Mouse (Mus musculus) neural tube, embryonic 15.5 days (tissue): Measurements from ENCODE around the gene Trp53i13. TPM values are rescaled to one million over a fixed set of nuclear protein-coding genes. Genes with fewer than 3 reads are reported as not detected.

ENCODE experiments used
- ATAC-seq: fragments of 200-750 bp; cut with Nextera tagmentation; 2 replicates; pipeline ENCODE4 v1.8.0; 2017; ENCODE audit warnings: mild to moderate bottlenecking, moderate TSS enrichment, moderate library complexity; ENCODE audit not compliant: low FRiP score
- H3K27ac ChIP-seq: fragments of 300-500 bp; sonication (generic); replicated peaks from 2 replicates; pipeline ENCODE4 v1.5.1; 2015; ENCODE audit warnings: mild to moderate bottlenecking, inconsistent platforms
- H3K27me3 ChIP-seq: fragments of 300-500 bp; sonication (generic); replicated peaks from 2 replicates; pipeline ENCODE4 v1.6.1; 2015; ENCODE audit warnings: inconsistent platforms
- H3K36me3 ChIP-seq: fragments of 300-500 bp; sonication (generic); 2 replicates; pipeline ENCODE4 v1.6.1; 2015; ENCODE audit warnings: inconsistent platforms
- H3K4me1 ChIP-seq: fragments of 300-500 bp; sonication (generic); 2 replicates; pipeline ENCODE4 v1.6.1; 2015; ENCODE audit warnings: inconsistent platforms
- H3K4me2 ChIP-seq: fragments of 300-500 bp; sonication (generic); 2 replicates; pipeline ENCODE4 v1.6.1; 2015; ENCODE audit warnings: inconsistent platforms, mild to moderate bottlenecking, moderate library complexity
- H3K4me3 ChIP-seq: fragments of 300-500 bp; sonication (generic); replicated peaks from 2 replicates; pipeline ENCODE4 v1.5.1; 2015; ENCODE audit warnings: mild to moderate bottlenecking, inconsistent platforms
- H3K9ac ChIP-seq: fragments of 300-500 bp; sonication (generic); replicated peaks from 2 replicates; pipeline ENCODE4 v1.6.1; 2015; ENCODE audit warnings: mild to moderate bottlenecking, inconsistent platforms
- H3K9me3 ChIP-seq: fragments of 300-500 bp; sonication (generic); replicated peaks from 2 replicates; pipeline ENCODE4 v1.6.1; 2016; ENCODE audit warnings: inconsistent platforms
- WGBS: fragments of 180-500 bp; shearing (Covaris S2); methylation state at CpG from one replicate; pipeline ENCODE4 v1.1.7; 2015; ENCODE audit warnings: mixed read lengths; 5-methylcytosine and 5-hydroxymethylcytosine counted together
- polyA plus RNA-seq: library from polyadenylated mRNA; unstranded; fragments of >200 nt; fragmentation: Nextera tagmentation; extraction: Ambion mirVana; gene quantifications from 2 replicates; pipeline ENCODE4 v1.2.1, GENCODE M21; 2015

Trp53i13 gene
- polyA plus RNA-seq, 1 experiment from 2014 or later = 15.3 TPM

- 92% methylated on average over 22 of the region's 22 CpGs for WGBS
- no peak for ATAC-seq
- H3K36me3 ChIP-seq = peaks cover 63% of the 10 kb centered on the region
Observed at GRCm38 (mm10) chr11:77505291-77505980, 10.3 kb downstream of the Trp53i13 start.

DNA sequence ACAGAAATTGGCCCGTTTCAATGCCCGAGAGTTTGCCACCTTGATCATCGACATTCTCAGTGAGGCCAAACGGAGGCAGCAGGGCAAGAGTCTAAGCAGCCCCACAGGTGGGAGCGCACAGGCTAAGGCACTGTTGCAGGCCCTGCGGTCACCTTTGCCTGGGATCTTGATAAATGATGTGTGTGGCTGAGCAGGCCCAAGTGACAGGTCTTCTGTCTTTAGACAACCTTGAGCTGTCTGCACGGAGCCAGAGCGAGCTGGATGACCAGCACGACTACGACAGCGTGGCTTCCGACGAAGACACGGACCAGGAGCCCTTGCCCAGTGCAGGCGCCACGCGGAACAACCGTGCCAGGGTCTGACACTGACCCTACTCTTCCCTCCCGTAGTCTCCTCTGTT lies 11.4 kb downstream of the Trp53i13 start:
- Histone ChIP-seq H3K4me3 (no peak overlapping the region), H3K27me3 (no peaks in the 10 kb centered on the region), H3K4me1 (peaks cover 23% of the 10 kb centered on the region), H3K9ac (no peak overlapping the region), H3K4me2 (no peak overlapping the region), H3K9me3 (no peaks in the 10 kb centered on the region), H3K36me3 (peaks cover 73% of the 10 kb centered on the region), H3K27ac (no peak overlapping the region)
- no peak for ATAC-seq
- 95% methylated on average over 19 of the region's 19 CpGs for WGBS

More at GRCm38 (mm10) chr11:77505291-77505980, 10.3 kb downstream of the Trp53i13 start:
- no peak overlapping the region for H3K4me3 ChIP-seq
- no peak overlapping the region for H3K27ac ChIP-seq
- H3K9ac ChIP-seq = no peak overlapping the region
- H3K4me1 ChIP-seq = peaks cover 18% of the 10 kb centered on the region
- no peak overlapping the region for H3K4me2 ChIP-seq
- no peaks in the 10 kb centered on the region for H3K9me3 ChIP-seq
- no peaks in the 10 kb centered on the region for H3K27me3 ChIP-seq

GRCm38 (mm10) chr11:77503511-77503910 lies 12.3 kb downstream of the Trp53i13 start:
- 49% methylated on average over 3 of the region's 3 CpGs for WGBS
- H3K9ac ChIP-seq = no peak overlapping the region

DNA sequence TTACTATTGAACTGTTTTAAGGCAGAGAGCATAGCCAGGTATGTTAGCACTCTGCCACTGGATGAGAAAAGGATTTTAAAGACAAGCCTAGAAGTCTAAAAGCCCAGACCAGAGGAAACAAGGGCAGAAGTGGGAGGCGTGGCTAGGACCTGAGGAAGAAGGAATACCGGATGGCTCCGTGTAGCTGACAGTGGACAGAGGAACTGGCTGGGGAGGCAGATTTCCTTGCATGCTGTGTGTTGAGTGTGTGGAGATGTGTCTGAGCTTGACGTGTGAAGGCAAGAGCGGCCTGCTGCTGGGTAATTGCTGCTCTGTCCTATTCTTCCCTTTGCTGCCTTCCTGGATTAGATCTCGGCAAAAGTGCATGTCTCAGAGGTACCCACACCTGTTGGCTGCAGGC lies 13.3 kb downstream of the Trp53i13 start:
- no peaks in the 10 kb centered on the region for H3K27me3 ChIP-seq
- ATAC-seq = no peak
- WGBS = 86% methylated on average over 6 of the region's 6 CpGs
- H3K4me3 ChIP-seq = no peak overlapping the region
- no peak overlapping the region for H3K4me2 ChIP-seq
- peaks cover 76% of the 10 kb centered on the region for H3K36me3 ChIP-seq
- no peaks in the 10 kb centered on the region for H3K9me3 ChIP-seq
- H3K27ac ChIP-seq = no peak overlapping the region
- peaks cover 28% of the 10 kb centered on the region for H3K4me1 ChIP-seq
- no peak overlapping the region for H3K9ac ChIP-seq

More at GRCm38 (mm10) chr11:77503511-77503910, 12.3 kb downstream of the Trp53i13 start:
- H3K4me2 ChIP-seq = no peak overlapping the region
- H3K9me3 ChIP-seq = no peaks in the 10 kb centered on the region
- H3K4me1 ChIP-seq = peaks cover 26% of the 10 kb centered on the region
- no peak for ATAC-seq
- H3K36me3 ChIP-seq = peaks cover 76% of the 10 kb centered on the region
- H3K27me3 ChIP-seq = no peaks in the 10 kb centered on the region
- H3K27ac ChIP-seq = no peak overlapping the region
- no peak overlapping the region for H3K4me3 ChIP-seq

DNA sequence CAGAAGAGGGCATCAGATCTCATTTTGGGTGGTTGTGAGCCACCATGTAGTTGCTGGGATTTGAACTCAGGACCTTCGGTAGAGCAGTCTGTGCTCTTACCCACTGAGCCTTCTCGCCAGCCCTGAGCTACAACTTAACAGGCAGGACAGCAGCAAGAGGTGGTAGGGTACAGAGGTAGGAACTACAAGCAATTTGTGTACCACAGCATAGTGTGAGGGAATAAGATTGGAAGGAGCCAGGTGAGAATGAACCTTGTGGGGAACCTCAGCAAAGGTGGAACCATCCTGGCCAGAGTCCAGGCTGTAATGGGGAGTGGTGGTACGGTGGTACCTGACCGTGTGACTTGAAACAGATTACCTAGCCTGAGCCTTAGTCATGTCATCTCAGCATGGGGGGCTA lies 13.8 kb downstream of the Trp53i13 start:
- Histone ChIP-seq H3K9ac (no peak overlapping the region), H3K27me3 (no peaks in the 10 kb centered on the region), H3K4me1 (peaks cover 33% of the 10 kb centered on the region), H3K9me3 (no peaks in the 10 kb centered on the region), H3K4me2 (no peak overlapping the region), H3K36me3 (peaks cover 70% of the 10 kb centered on the region), H3K27ac (no peak overlapping the region), H3K4me3 (no peak overlapping the region)
- no peak for ATAC-seq
- 97% methylated on average over 4 of the region's 4 CpGs for WGBS

DNA sequence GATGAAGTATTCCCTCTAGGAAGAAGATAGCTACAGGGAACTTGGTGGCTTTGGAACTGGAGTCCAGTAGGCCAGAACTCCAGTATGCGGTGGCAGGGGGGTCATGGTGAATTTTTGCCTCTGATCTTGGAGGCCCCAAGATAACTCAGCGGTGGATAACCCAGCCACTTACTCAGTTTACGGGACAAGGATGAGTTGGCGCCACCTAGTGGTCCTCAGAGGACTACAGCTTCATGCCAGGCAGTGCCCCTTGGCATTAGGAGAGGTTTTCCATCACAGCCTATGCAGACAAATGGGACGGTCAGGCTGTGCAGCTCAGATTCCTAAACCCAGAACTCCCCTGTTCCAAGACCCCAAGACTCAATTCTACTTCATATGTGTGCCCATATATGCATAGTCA lies 14.4 kb downstream of the Trp53i13 start:
- Histone ChIP-seq H3K27me3 (no peaks in the 10 kb centered on the region), H3K4me1 (peaks cover 33% of the 10 kb centered on the region), H3K36me3 (peaks cover 65% of the 10 kb centered on the region), H3K4me2 (no peak overlapping the region), H3K9ac (no peak overlapping the region), H3K9me3 (no peaks in the 10 kb centered on the region), H3K4me3 (no peak overlapping the region), H3K27ac (no peak overlapping the region)
- ATAC-seq = no peak
- WGBS = 24% methylated on average over 5 of the region's 5 CpGs

- Histone ChIP-seq H3K9me3 (no peaks in the 10 kb centered on the region), H3K27me3 (no peaks in the 10 kb centered on the region), H3K4me3 (no peak overlapping the region), H3K27ac (no peak overlapping the region), H3K4me2 (no peak overlapping the region), H3K4me1 (peaks cover 41% of the 10 kb centered on the region), H3K36me3 (peaks cover 57% of the 10 kb centered on the region), H3K9ac (no peak overlapping the region)
- ATAC-seq = no peak
- WGBS = 73% methylated on average over 17 of the region's 17 CpGs
Observed at GRCm38 (mm10) chr11:77500361-77501325, 15.1 kb downstream of the Trp53i13 start.

- Histone ChIP-seq H3K36me3 (peaks cover 44% of the 10 kb centered on the region), H3K9ac (no peak overlapping the region), H3K27ac (no peak overlapping the region), H3K9me3 (no peaks in the 10 kb centered on the region), H3K4me3 (no peak overlapping the region), H3K27me3 (no peaks in the 10 kb centered on the region), H3K4me1 (peaks cover 54% of the 10 kb centered on the region), H3K4me2 (no peak overlapping the region)
- ATAC-seq = no peak
- 91% methylated on average over 7 of the region's 7 CpGs for WGBS
Observed at GRCm38 (mm10) chr11:77499354-77499753, 16.4 kb downstream of the Trp53i13 start.

GRCm38 (mm10) chr11:77498261-77499139 lies 17.3 kb downstream of the Trp53i13 start:
- H3K4me3 ChIP-seq = no peak overlapping the region
- no peak overlapping the region for H3K9ac ChIP-seq
- ATAC-seq = no peak
- peak overlapping the region; percentile 37; the same call in 1 of the 2 replicates for H3K27ac ChIP-seq
- 77% methylated on average over 12 of the region's 12 CpGs for WGBS
- peaks cover 36% of the 10 kb centered on the region for H3K36me3 ChIP-seq
- H3K27me3 ChIP-seq = no peaks in the 10 kb centered on the region
- H3K9me3 ChIP-seq = no peaks in the 10 kb centered on the region
- no peak overlapping the region for H3K4me2 ChIP-seq
- H3K4me1 ChIP-seq = peaks cover 58% of the 10 kb centered on the region

DNA sequence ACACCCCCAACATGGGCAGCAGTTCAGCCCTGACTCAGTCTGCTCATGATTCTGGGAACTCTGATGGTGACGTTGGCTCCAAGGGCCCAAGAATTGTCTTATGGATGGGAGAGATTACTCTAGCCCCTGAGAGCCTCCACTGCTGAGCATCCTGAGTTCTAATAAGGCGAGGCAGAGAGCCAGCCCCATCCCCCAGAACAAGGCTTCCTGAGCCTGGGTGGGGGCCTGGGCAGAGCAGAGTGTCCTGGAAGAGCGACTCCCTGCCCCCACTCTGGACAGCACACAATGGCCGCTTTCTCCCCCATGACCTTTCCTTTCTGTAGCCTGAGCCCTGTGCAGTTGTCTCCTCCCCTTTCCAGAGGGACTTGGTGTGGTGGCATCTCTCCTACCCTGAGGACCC lies 17.9 kb downstream of the Trp53i13 start:
- ATAC-seq = no peak
- Histone ChIP-seq H3K4me1 (peaks cover 59% of the 10 kb centered on the region), H3K27ac (peak overlapping the region; percentile 58), H3K4me2 (no peak overlapping the region), H3K27me3 (no peaks in the 10 kb centered on the region), H3K9ac (no peak overlapping the region), H3K9me3 (no peaks in the 10 kb centered on the region), H3K36me3 (peaks cover 29% of the 10 kb centered on the region), H3K4me3 (no peak overlapping the region)
- 36% methylated on average over 4 of the region's 4 CpGs for WGBS

- no peak for ATAC-seq
- WGBS = 25% methylated on average over 6 of the region's 6 CpGs
- no peak overlapping the region for H3K4me3 ChIP-seq
- no peaks in the 10 kb centered on the region for H3K9me3 ChIP-seq
- no peak overlapping the region for H3K4me2 ChIP-seq
- no peaks in the 10 kb centered on the region for H3K27me3 ChIP-seq
- no peak overlapping the region for H3K9ac ChIP-seq
- peaks cover 26% of the 10 kb centered on the region for H3K36me3 ChIP-seq
- peaks cover 64% of the 10 kb centered on the region for H3K4me1 ChIP-seq
- H3K27ac ChIP-seq = peak overlapping the region; percentile 58; the same call in 1 of the 2 replicates
Observed at GRCm38 (mm10) chr11:77497341-77497756, 18.4 kb downstream of the Trp53i13 start.
